Mouse (Mus musculus) liver, postnatal 0 days (tissue): ENCODE results near the gene Arhgef17.

ENCODE experiments used
- CTCF ChIP-seq: sonication (generic); IDR thresholded peaks from 2 replicates; pipeline ENCODE4 v1.5.1; 2016; ENCODE audit warnings: antibody characterized with exemption, low read depth
- EP300 ChIP-seq: IDR thresholded peaks from 2 replicates; pipeline ENCODE4 v1.6.1; 2016; ENCODE audit warnings: antibody characterized with exemption, low read depth, mild to moderate bottlenecking

GRCm38 (mm10) chr7:100853396-100853795 is 78.5 kb downstream of the Arhgef17 start:
- TF ChIP-seq CTCF (no peak), EP300 (no peak)
